Comparison of ENCODE assay signal across 7 mouse cellular contexts in the genomic region with DNA sequence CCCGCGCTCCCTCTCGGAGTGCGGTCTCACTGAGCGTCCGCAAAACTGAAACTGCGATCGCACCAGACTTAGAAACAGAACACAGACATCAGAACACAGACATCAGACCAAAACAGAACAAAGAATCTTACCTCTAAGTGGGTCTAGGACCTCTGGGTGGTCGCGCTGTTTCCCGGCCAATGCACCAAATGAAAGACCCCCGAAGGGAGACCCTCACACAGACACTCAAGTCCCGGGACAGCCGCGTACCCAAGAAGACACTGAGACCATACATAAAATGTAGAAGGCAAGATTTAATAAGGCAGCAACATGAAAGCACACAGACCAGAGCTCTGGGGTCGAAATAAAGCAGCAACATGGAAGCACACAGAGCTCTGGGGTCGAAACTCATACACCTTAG.
A peak's percentile ranks its signal among the peaks of the same experiment; 100 is the strongest.
DNase-seq lines count a peak whose midpoint lies in the region.

No protein-coding gene starts in this region.

- DNase-seq in adrenal gland, adult 18-20 months (ENCODE audit: low spot score in 2 of 2): peak; percentile 2 to 13
- DNase-seq in cerebellum, adult 9-10 months: peak; percentile 1
- DNase-seq in heart, adult 9 months (ENCODE audit: low spot score in 2 of 2): peak; percentile 0 to 2
- DNase-seq in layer of hippocampus, adult 18-20 months (ENCODE audit: low spot score in 2 of 2): peak; percentile 0
- DNase-seq in lung, postnatal 4 days: peak; percentile 3 to 17
- DNase-seq in spleen, postnatal 4 days (ENCODE audit: low spot score in 2 of 2): peak; percentile 9 to 38
- DNase-seq in urinary bladder, adult 18-20 months (ENCODE audit: low spot score in 2 of 2): peak; percentile 0 to 3

Comparison
In these comparisons a context has a peak if more than half of its experiments do, and no peak if none do; other contexts are left out.
1. Peak in every context shown above with its lines: DNase-seq.